1 mouse cellular context compared by ENCODE assay signal in genomic region chr11:69999666-70000065, GRCm38 (mm10).
TF ChIP-seq lines count a peak whose summit lies in the region.

No protein-coding gene starts in this region.

TF ChIP-seq in CH12.LX, 34 proteins besides CTCF, POLR2A, EP300 and RAD21 (continued from another document):
- TF ChIP-seq MAX (IDR thresholded peaks at IDR 0.05; ENCODE audit: low read length) (no peak), ZKSCAN1 (IDR thresholded peaks at IDR 0.05; ENCODE audit: borderline replicate concordance, low read depth, low read length) (no peak), CHD2 (IDR thresholded peaks at IDR 0.05; ENCODE audit: low read length) (no peak), MYC (IDR thresholded peaks at IDR 0.05; ENCODE audit: low read depth, low read length) (no peak), SIN3A (IDR thresholded peaks at IDR 0.05; ENCODE audit: low read length) (no peak), ZNF384 (IDR thresholded peaks at IDR 0.05; ENCODE audit: low read depth, low read length) (no peak), ELF1 (IDR thresholded peaks at IDR 0.05; ENCODE audit: low read depth, low read length) (no peak), PAX5 (IDR thresholded peaks at IDR 0.05; ENCODE audit: low read length) (no peak)
